Mouse (Mus musculus) spleen, postnatal 4 days (tissue): ENCODE measurements around the gene Unc93b1.
"Not testable (repeated sequence)": the region's sequence is repeated elsewhere in the genome, so short reads cannot be mapped to it uniquely, and the experiment has no call there.

Experiments
- DNase-seq, 2 experiments: peaks; one replicate each; pipeline ENCODE4 v3.0.0; 2022; ENCODE audit warnings: low spot score in 2 of 2

Gene Unc93b1

DNA sequence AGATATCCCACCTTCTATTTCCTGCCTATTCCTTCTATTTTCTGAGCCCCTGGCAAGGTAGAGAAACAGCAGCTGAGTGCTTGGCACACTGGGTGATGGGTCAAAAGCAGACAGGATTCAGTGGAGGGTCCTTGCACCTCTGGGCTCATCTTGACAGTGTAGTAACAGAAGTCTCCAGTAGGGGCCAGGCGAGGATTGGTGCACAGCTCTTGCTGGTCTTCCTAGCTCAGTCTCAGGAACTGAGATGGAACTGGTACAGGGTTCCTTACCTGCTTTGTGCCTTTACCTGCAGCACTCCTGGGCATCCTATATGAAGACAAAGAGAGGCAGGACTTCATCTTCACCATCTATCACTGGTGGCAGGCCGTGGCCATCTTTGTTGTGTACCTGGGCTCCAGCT, 11.7 kb downstream of the Unc93b1 start:
- DNase-seq = peak; percentile 65 to 87

- no peak for DNase-seq
These were observed 12.8 kb downstream of the Unc93b1 start for GRCm38 (mm10) chr19:3947813-3948212.

GRCm38 (mm10) chr19:3948546-3948945, 13.6 kb downstream of the Unc93b1 start:
- DNase-seq = no peak

GRCm38 (mm10) chr19:3950331-3950730, 15.3 kb downstream of the Unc93b1 start:
- no peak for DNase-seq

GRCm38 (mm10) chr19:3951461-3951860, 16.5 kb downstream of the Unc93b1 start:
- no peak for DNase-seq

GRCm38 (mm10) chr19:3952099-3952498, 17.1 kb downstream of the Unc93b1 start:
- no peak for DNase-seq

DNA sequence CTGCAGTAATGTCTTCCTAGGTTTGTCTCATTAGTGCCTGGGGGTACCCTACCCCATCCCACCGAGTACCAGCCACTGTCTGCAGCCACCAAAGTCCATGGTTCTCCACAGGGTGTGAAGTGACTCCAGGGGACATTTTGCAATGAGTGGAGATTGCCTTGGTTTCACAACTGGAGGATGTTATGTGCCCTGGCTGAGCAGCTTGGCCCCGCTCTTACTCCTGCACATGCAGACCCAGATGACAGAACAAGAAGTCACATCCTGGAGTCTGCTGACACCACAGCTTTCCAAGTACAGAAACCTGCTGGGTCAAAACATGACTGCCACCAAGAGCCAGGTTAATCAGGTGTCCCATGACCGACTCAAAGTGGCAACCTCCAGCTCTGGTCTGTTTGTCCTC, 20.0 kb downstream of the Unc93b1 start:
- DNase-seq = no peak

DNA sequence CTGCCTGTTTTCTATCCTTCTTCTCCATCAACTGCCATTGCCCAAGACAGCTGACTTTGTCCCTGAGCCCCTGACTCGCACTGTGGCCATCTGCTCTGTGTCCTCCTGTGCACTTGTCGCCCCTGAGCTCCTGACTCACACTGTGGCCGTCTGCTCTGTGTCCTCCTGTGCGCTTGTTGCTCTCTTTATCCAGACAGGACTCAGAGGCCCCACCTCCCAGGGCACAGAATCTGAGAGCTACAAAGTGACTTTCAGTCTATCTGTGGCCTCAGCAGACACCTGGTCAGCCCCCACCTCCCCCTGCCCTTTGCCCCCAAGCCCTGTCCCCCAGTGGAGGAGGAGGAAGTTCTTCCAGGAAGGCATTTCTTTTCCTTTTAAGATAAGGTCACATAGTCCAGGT, 20.8 kb downstream of the Unc93b1 start:
- no peak for DNase-seq

DNA sequence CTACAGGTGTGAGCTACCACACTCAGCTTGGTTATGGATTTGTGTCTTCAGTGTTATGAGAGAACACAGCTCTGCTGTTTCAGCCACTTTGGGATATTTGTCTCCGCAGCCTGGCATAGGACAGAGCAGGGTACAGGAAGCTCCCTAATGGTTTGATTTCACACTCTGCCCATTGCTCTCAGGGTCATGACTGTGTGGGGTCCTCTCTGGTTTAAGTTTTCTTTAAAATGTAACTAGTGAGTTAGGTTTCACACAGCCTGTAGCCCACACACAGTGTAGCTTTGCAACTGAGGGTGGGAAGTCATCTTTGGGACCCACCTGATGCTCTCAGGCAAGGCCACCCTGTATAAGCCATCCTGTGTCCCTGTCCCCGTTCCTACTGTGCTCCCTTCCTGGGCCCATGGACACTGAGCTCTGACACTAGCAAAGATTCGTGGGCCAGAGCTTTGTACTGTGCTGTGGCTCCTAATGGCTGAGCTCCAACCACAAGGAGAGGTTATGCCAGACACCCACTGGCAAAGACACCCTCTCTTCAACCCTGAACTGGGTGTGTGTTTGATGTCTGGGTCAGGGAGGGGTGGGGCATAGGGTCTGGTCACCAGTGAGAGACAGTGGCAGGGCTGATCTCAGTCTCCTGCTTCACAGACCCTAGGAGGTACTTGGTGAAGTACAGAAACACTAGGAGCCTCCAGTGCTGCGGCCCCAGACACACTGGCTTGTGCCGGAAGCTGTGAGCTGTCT, 22.5 kb downstream of the Unc93b1 start:
- not testable (repeated sequence) for DNase-seq

DNA sequence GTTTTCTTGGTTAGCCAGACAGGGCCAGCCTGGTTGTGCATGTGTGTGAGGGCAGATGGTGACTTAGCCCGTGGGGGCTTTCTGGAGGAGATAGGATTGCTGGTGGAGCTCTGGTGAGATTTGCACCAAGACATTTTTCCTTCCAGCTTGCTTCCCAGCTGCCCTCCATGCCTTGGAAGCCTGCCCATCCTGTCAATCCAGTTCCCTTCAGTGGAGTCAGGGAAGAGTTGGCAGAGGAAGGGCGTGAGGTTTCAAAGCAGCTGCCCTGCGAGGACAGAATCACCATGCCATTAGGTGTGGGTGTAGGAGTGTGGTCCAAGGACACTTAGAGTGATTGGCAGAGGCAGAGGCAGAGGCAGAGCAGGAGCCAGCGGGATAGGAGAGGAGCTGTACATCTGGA, 23.5 kb downstream of the Unc93b1 start, which contains the start of gene Aldh3b3:
TSS of gene Aldh3b3 (plus strand) at position 176 of the 400 bp plus-strand sequence.
- DNase-seq = no peak

DNA sequence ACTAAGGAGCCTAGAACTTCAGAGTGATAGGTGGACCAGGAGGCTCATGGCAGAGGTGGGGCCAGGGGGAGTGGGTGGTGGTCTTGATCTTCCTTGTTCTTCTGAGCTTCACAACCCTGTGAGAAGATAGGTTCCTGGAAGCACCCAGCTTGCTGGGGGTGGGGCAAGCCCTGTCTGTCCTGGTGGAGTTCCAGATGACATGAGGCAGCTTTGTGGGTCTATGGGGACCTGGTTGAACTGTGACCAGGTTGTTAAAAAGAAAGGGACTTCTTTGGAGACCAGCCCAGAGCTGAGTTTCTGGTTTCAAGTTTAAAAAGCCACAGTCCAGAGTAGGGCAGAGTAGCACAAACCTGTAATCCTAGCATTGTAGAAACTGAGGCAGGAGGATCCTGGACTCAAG, 24.0 kb downstream of the Unc93b1 start:
- no peak for DNase-seq

GRCm38 (mm10) chr19:3960211-3960610, 25.2 kb downstream of the Unc93b1 start:
- DNase-seq = no peak

DNA sequence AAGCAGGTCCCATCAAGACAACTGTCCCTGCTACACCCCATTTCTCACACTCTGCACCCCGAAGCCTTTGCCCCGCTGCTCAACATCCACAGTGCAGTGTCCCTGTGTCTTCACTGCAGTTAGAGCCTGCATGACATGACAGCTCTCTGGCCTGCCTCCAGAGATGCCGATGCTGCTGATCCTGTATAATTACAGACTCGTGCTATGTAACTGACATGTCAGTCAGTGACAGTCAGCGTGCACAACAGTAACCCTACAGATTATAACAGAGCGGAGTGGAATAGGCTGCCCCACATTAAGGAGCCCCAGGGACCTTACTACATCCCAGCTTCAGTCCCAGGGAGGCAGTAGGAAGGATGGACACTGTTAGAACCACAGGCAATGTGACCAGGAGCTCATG, 26.8 kb downstream of the Unc93b1 start:
- DNase-seq = not testable (repeated sequence)

- DNase-seq = no peak
These were observed 27.5 kb downstream of the Unc93b1 start for GRCm38 (mm10) chr19:3962469-3962868.

GRCm38 (mm10) chr19:3964030-3964429, 29.0 kb downstream of the Unc93b1 start:
- DNase-seq = no peak

DNA sequence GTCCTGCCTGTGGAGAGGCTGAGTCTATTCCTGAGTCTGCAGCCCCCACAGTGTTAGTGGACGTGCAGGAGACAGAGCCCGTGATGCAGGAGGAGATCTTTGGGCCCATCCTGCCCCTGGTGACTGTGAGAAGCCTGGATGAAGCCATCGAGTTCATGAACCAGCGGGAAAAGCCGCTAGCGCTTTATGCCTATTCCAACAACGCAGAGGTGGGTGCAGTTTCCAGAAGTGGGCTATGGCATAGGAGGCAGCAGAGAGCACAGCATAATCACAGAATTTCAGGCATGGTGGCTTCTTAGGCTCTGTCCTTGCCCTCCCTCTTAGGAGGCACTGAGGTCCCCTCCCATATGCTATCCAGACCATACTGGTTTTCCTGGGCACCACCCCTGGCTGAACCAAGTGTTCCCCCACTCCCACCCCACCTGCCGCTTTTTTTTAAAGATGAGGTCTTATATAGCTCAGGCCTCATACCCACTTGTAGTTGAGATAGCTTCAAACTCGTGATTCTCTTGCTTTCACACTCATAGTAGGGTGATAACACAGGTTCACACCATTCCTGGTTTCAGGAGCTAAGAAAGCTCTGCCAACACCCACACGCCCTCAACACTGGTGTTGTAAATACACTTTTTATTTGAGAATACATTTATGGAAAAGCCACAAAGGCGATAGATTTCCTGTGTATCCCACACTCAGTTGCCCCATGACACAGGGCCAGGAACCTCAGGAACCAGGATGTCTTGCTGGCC, 31.5 kb downstream of the Unc93b1 start:
- DNase-seq = no peak

DNA sequence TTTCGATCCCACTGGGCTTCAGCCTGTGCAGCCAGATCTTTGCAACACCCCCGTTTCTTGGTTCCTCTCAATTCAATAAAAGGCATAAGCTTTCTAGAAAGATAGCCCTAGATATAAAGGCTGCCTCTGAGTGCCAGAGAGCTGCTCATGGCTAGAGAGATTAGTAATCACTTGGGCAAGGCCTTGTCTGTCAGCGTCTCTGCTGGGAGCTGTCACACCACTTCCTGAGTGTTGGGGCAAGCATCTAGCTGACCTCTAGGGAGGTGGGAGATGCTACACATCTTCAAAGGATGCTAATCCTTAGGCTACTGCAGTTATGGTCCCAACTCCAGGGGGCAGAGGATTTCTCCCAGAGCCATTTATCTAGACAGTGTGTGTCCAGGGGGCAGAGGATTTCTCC, 32.3 kb downstream of the Unc93b1 start:
- no peak for DNase-seq

- peak in 1 of 2 experiments; percentile 25 for DNase-seq
These were observed 37.2 kb downstream of the Unc93b1 start, which contains the start of gene Aldh3b2 for GRCm38 (mm10) chr19:3972229-3972628. Aldh3b2 (plus strand) TSS chr19:3972328.

- not testable (repeated sequence) for DNase-seq
These were observed 39.6 kb downstream of the Unc93b1 start for GRCm38 (mm10) chr19:3974608-3975007.

GRCm38 (mm10) chr19:3975866-3976265, 40.9 kb downstream of the Unc93b1 start:
- DNase-seq = no peak

DNA sequence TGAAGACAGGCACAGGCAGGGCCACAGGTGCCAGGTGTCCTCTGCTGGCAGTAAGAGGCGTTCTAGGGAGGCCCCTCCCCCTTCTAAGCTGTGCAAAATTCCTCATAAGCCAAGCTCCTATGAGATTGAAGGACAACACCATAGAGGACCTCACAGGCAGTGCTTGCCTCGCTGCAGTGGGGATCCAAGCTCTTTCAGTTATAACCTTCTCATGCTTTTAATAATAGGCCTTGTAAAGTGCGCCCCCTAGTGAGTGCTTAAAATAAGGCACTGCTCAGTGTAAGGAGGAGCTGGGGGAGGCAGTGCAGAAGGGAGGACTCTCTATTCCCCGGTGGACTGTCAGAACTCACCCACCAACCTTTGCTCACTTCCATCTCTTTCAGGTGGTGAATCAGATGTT, 45.3 kb downstream of the Unc93b1 start:
- peak; percentile 76 to 90 for DNase-seq

GRCm38 (mm10) chr19:3980917-3981316, 45.9 kb downstream of the Unc93b1 start:
- no peak for DNase-seq
